Mouse (Mus musculus): Measurements from ENCODE around the gene Frmpd4.

Gene Frmpd4

DNA sequence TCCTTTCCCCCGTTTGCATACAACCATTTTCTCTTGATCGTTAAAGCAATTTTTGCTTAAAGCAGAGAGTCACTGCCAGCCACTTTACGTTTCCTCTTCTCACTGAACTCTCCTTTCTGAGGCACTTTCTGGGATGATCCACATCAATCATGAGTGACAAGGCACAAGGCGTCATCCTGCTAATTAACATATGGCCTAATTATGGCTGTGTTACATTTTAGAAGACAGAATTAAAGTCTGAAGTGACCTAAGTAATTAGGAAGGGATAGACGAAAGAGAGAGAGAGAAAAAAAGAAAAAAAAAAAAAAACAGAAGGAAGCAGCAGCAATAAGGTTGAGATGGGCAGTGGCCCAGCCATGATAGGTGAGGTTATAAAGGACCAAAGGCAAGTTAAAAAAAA, at the start of gene Frmpd4:
Frmpd4 (minus strand) TSS at position 101 of the 400 bp plus-strand sequence.
- DNase-seq (ENCODE audit: inconsistent ontology term) = no peak

DNA sequence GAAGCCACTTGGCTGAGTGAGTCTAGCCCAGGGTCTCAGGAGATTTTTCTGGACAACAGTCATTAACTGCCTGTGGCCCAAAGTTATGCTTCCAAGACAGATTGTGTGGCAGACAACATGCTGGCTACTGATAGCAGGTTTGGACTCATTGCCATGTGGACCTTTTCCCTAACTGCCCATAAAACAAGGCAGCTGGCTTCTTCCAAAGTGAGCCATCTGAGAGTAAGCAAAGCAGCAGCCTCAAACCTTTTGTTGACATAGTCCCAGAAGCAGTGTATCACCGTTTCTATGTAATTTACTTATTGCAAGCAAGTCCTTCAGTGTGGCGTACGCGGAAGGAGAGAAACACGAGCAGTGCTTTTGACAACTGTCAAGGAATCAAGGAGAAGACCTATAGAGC, 18.2 kb upstream of the Frmpd4 start:
- no peak for DNase-seq (ENCODE audit: inconsistent ontology term)

DNA sequence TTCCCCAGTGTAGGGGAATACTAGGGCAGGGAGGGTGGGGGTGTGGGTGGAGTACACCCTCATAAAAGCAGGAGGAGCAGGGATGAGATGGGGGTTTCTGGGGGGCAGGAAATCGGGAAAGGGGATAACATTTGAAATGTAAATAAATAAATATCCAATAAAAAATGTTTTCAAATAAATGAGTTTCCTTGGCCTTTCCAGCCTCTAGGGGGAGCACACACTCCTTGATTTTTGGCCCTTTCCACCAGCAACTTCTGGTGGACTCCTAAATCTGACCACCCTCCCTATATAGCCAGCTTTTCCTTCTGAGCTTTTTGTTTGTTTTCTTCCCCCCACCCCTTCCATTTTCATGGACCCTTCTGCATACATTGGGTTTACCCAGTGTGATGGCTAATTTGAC, 7.3 kb upstream of the Frmpd4 start:
- no peak for DNase-seq (ENCODE audit: inconsistent ontology term)

DNA sequence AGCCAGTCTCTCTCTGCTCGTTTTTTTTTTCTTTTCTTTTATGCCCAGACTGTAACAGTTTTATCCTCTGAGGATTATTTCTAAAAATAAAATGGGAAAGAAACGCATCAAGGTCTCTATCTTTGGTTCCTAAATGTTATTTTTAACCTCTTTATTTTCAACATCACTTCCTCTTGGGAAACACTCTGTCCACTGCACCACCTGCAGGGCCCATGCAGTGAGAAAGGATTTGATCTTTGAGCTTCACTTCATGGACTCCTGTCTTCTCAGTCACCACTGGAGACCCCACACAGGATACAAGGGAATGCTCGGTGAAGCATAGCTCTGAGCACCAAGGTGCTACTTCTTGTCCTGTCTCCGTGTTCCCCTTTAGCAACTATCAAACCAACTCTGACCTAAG, 5.2 kb downstream of the Frmpd4 start:
- DNase-seq (ENCODE audit: inconsistent ontology term) = no peak

GRCm38 (mm10) chrX:168569231-168569630, 7.8 kb downstream of the Frmpd4 start:
- DNase-seq (ENCODE audit: inconsistent ontology term) = no peak

DNA sequence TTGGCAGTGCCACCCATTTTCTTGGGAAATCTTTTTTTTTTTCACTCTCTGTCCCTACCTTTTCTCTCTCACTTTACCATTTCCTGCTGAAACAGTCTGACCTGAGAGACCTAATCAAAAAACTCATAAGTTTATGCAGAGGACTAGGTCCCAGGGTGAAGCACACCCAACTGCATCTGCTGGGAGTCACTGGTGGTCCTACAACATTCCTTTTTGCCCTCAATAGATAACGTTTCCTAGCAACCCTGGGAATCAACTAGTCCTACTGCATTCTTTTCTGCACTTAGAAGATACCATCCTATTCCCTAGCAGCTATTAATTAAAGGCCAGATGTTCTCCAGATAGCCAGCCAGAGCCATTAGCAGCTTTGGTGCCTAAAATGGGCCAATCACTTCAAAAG, 71.8 kb downstream of the Frmpd4 start:
- no peak for DNase-seq (ENCODE audit: inconsistent ontology term)

DNA sequence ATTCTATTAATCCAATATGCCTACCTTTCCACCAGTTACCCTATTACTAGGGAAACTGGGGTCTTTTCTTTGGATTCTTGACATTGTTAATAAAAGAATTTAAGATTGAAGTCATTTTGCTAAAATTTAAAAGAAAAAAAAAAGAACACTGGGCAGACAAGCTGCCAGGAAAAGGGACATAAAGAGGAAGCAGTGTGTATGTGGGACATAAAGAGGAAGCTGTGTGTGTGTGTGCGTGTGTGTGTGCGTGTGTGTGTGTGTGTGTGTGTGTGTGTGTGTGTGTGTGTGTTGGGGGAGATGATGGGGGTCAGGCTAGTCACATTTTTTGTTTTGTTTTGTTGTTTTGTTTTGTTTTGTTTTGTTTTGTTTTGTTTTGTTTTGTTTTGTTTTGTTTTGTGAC, 121.8 kb downstream of the Frmpd4 start:
- DNase-seq (ENCODE audit: inconsistent ontology term) = no peak

- DNase-seq (ENCODE audit: inconsistent ontology term) = no peak
Observed at GRCm38 (mm10) chrX:168431206-168431605, 145.8 kb downstream of the Frmpd4 start.

- no peak for DNase-seq (ENCODE audit: inconsistent ontology term)
Observed at GRCm38 (mm10) chrX:168429814-168430213, 147.2 kb downstream of the Frmpd4 start.

DNA sequence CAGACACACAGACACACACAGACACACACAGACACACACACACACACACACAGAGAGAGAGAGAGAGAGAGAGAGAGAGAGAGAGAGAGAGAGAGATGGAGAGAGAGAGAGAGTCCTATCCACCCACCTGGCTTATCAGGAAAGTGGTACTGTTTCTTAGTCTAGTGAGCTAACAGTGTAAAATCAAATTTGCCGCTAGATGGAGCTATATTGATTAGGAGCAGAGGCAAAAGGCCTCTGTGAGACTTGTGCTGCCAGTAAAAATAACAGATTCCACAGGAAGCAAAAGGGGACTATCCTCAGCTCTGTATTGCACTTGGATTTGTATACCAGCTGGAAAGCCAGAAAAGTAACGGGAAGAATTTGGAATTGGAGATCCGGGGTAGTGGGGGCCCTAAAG, 161.6 kb downstream of the Frmpd4 start:
- no peak for DNase-seq (ENCODE audit: inconsistent ontology term)

- DNase-seq (ENCODE audit: inconsistent ontology term) = no peak
Observed at GRCm38 (mm10) chrX:168403512-168403911, 173.5 kb downstream of the Frmpd4 start.

DNA sequence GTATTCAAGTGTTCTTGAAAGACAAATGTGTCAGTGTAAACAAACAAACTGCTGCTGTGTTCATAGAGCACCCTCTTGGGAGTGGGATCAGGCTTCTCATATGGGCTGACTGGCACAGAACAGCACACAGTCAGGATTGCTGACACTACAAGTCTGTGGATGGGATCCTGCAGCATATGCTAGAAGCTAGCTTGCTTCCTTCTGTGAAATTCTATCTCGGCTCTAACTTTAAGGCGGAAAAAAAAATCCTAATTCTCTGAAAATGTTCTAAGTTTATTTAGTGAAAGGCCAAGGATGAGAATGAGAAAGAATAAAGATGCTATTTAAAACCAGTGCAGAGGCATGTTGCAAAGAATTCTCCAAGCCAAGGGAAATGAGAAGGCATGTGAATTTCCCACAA, 226.6 kb downstream of the Frmpd4 start:
- no peak for DNase-seq (ENCODE audit: inconsistent ontology term)

DNA sequence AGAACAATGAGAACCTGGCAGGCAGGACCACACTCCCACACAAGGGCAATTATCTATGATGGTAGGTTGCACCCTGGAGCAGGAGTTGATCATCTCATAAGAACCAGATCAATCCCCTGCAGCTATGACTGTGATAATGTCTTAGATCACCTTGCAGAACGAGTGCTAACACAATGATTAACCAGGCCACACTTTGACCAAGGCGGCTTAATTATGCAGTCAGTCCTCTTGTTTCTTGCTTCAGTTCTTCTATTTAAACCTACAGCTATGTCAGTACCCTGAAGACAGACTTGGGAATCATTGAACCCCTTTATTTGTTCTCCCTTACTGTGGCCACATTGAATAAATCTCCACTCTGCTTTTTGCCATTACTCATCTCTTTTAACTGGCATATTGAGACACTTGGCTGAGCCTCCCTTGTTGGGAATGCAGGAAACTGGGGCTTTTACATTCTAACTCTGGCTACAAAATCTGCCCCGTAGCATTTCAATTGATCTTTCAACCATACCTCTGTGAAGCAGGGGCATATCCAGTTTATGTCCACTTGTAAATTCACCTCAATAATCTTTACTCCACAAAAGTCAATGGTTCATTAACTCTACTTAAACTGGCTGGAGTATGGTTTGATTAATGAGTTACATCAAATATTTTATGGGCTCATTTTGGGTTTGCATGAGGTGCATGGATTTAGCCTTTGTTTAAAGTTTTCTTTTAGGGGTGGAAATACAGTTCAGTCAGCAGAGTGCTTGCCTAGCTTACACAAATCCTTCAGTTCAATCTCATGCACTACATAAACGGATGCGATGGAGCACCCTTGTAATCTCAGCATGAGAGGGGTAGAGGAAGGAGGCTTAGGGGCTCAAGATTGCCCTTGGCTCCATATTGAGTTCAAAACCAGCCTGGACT, 227.5 kb downstream of the Frmpd4 start:
- DNase-seq (ENCODE audit: inconsistent ontology term) = peak; percentile 1

- DNase-seq (ENCODE audit: inconsistent ontology term) = no peak
Observed at GRCm38 (mm10) chrX:168338212-168338611, 238.8 kb downstream of the Frmpd4 start.

DNA sequence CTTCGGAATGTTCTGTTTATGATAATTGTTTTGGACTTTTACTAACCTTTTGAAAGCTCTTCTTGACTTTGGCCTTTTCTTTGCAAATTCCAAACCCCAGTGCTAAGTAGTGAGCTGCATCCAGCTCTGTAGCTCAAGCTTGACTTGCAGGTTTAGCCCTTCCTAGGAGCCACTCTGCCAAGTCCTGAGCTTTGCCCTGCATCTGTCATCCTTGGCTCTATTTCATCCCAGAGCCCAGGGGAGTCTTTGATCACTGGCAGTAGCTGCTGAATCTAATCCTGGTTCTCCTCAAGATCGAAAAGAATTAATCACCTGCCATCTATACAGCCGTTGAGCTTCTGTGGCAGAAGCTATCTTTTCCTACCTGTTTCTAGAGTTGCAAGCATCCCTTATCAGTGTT, 251.9 kb downstream of the Frmpd4 start:
- DNase-seq (ENCODE audit: inconsistent ontology term) = no peak

DNA sequence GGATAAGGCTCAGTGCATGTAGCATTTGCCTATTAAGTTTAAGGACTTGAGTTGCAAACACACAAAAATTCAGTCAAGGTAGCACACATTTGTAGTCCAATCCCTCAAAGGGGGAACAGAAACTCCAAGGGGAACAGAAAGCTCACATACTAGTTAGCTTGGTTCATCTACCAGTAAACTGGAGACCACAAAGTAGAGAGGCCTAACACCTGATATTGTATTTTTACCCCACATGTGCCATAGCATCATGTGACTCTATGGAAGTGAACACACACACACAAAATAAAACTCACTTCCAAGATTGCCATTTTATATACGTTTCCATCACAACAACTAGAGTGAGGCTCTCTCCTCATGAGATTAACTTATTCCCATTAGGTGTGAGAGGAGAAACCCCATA, 264.9 kb downstream of the Frmpd4 start:
- DNase-seq (ENCODE audit: inconsistent ontology term) = no peak

DNA sequence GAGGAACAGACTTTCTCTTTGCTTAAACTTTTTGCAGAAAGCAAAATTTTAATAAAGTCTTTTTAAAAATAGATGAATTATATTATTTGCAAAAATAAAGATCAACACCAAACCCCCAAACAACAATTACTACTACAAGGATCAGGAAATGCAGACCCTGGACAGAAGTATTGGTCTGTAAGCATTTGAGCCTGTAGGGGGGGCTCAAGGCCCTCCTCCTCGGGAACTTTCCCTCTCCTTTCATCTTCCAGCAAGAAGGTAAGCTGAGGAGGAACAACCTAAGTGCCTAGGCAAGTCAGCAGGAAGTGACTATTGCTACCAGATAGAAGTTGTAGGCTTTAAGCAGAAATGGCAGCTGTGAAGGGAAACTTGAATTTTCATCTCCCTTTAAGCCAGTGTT, 266.9 kb downstream of the Frmpd4 start:
- no peak for DNase-seq (ENCODE audit: inconsistent ontology term)

- DNase-seq (ENCODE audit: inconsistent ontology term) = peak; percentile 31
Observed at GRCm38 (mm10) chrX:168292506-168292905, 284.5 kb downstream of the Frmpd4 start.

DNA sequence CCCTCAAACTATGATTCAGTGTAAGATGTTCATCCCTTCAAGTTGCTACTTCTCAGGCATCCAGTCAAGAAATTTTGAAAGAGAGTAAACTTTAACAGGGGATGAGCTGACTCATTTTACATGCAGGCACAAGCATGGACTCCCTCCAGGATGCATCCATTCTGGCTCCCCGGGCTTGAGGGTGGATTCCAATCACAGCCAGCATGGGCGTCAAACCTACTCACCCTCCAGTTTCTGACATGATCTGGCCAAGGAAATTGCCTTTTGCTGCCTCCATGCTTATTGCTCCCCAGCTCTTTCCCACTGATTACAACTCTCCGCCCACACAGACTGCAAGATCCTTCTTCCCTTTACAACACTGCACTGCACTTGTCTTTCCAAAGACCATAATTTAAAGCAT, 370.0 kb downstream of the Frmpd4 start:
- DNase-seq (ENCODE audit: inconsistent ontology term) = no peak

- DNase-seq (ENCODE audit: inconsistent ontology term) = no peak
Observed at GRCm38 (mm10) chrX:168191944-168192343, 385.1 kb downstream of the Frmpd4 start.

GRCm38 (mm10) chrX:168189563-168189962, 387.5 kb downstream of the Frmpd4 start:
- DNase-seq (ENCODE audit: inconsistent ontology term) = no peak

DNA sequence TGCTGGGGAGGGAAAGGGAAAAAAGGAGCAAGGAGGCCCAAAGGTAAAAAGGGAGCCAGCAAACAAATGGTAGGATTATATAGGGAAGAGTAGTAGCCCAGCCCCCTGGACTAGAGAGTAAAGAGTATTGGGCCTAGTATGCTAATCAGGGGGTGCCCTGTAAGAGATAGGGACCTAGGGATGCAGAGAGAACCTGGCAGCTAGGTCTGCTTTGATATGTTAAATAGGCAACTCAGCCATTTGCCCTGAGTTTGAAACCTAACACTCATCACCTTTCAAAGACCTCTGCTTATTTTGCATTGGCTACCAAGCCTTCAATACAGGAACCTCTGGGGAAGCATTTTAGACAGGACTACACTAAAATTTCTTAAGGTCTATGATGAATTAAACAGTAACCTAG, 414.0 kb downstream of the Frmpd4 start:
- no peak for DNase-seq (ENCODE audit: inconsistent ontology term)

DNA sequence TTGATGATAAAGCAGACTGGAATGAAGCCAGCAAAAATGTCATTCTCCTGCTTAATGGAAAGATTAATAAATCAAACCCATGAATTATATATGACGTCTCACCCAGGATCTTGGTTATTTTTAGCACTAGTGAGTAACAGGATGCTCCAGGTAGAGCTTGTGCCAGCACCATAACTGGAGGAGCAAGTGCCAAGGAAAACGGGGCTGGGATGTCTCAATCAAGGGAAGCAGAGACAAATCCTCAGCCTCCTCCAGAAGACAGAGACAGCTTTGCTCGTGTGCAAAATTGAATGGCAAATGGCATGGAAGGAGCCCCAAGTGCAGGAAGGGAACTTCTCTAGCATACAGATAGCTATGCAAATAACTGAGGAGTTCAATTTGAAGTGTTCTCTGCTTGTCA, 418.2 kb downstream of the Frmpd4 start:
- no peak for DNase-seq (ENCODE audit: inconsistent ontology term)

- DNase-seq (ENCODE audit: inconsistent ontology term) = no peak
Observed at GRCm38 (mm10) chrX:168141051-168141450, 436.0 kb downstream of the Frmpd4 start.

Measured in Muller cell, postnatal 12 days (primary cell).